Mouse (Mus musculus) layer of hippocampus, postnatal 36 days (tissue): ENCODE data around the gene Slc38a1. TPM values are rescaled to one million over a fixed set of nuclear protein-coding genes. Genes with fewer than 3 reads are reported as not detected.

Experiments used
- DNase-seq, 2 experiments: peaks; one replicate each; pipeline ENCODE4 v3.0.0; 2022
- total RNA-seq, 2 experiments: library from RNA; stranded (reverse); gene quantifications; 2 replicates each; pipeline ENCODE4 v1.2.3; 2021

The Slc38a1 gene
- total RNA-seq: 10 to 100 TPM; 78.3 to 79.3 TPM

DNA sequence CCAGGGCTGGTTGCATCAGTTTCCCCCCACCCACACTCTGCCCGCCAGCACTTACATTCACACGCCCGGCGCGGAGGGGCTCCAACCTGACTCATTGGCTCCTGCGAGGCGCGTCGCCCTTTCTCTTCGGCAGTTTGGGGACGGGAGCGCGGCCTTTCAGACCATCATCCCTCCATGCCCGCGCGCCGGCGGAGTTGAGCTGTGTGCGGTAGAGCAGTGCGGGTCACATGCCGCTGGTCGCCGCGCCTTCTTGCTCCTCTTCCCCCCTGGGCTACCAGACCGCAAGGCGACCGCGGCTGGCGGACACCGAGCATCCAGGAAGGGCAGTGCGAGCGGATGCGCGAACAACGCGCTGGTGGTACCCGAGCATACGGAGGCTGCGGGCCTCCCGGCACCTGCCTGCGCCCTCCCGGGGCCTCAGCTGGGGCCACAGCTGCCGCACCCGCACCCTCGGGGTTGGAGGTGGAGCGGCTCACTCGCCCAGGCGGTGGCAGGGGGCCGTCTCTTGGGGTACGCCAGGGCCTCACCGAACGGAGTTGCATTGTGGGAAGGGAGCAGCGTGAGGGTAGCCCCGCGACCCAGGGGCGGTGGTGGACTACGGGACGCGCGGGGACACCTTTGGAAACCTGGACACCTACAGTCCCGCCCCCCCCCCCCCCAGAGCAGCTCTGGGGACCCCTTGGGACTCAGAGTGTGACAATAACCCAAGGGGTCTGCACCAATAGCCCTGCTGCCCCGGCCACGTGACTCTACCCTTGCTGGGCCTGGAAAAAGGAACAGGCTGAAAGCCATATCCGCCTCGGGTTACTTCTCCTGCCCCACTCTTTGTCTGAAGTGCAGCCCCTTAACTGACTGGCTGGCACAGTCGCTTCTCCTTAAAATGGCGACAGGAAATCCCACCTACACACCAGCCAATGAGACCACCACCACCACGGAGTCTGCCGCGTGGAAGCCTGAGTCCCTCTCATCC lies at the start of gene Slc38a1:
TSS of gene Slc38a1 (minus strand) at position 478 of the 970 bp plus-strand sequence.
- peak; percentile 54 to 61 for DNase-seq

DNA sequence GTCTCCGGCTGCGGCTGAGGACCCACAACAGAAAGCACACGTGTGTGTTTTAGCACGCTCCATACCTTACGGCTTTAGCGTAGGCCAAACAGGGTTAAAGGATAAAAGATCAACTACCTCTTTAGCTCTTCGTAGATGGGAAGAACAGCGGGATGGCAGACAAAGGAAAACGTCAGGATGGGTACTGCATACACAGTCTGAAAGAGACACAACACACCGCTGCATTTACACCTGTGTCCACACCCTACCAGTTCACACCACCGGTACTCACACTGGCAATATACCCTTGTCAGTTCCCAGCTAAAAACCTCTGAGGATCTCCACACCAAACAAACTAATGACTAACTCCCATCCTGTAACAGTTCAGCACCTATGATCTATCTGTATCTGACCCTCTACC lies 49.7 kb upstream of the Slc38a1 start:
- DNase-seq: no peak

DNA sequence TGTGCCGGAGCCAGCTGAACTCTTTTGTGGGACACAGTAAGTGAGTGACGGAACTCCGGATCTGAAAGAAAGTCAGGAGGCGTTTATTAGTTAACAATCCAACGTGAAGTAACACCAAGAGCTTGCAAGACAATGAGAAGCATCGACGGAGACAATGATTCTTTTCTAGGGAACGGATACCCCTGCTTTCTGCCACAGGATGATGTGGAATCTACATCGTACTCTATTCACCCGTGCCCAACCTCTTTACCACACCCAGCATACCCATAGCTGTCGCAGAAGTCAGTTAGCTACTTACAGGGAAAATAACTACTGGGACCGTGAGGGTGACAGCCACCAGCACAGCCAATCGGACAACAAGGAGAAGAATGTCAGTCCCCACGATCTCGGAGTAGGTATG lies 48.7 kb upstream of the Slc38a1 start:
- DNase-seq: no peak

DNA sequence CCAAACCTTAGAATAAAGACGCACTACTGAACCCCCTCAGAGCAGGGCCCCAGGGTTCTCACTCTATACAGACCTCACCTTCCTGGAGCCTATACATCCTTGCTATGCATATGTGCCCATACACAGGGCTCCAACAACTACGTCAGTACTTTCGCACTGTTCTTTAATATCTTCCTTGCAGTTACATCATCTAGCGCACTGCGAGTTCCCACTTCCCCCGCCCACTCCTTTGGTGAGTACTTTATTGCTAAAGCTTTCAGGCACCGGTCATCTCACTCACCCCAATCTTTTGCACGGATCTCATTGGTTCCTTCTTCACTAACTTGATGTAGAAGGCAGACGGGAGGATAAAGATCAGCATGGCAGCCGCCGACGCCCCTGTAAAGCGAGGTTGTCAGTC lies 48.1 kb upstream of the Slc38a1 start:
- no peak for DNase-seq

DNA sequence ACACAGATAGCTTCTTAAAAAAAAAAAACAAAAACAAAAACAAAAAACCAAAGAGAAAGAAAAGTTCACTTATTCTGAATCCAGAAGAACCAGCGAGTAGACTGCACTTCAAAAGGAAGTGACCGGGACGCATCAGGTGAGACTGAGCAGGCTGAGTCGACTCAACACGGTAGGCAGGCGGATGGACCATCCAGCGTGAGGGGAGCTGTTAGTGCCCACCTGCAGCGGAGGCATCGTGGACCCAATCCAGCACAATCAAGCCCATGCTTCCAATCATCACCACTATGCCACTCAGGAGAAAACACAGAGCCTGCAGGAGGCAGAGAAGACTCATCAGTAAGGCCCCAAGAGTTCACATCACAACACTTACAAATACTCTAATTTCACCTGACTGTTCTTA lies 47.2 kb upstream of the Slc38a1 start:
- no peak for DNase-seq

DNA sequence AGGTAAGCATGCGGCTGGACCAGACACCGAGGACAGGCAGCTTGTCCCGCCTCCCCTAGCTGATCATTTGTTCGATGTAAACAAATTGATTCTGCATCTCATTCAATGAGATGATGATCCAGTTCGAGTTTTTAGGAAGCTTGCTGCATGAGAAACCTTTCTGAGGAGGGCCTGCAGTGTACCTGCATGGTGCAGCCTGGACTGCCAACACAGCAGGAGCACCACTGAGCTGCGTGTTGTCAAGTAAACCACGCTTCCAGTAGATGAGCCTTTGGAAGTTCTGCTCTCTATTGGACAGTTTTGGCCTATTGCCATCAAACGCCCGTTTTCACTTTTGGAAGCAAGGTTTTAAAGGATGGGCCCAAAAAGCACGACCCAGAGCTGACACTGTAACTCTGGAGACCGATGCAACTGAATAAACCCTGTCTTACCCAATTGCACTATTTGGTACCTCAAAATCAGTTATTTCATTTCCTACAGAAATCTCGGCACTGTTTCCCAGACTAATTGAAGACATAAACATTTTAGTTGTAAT lies 46.1 kb upstream of the Slc38a1 start:
- DNase-seq: no peak

DNA sequence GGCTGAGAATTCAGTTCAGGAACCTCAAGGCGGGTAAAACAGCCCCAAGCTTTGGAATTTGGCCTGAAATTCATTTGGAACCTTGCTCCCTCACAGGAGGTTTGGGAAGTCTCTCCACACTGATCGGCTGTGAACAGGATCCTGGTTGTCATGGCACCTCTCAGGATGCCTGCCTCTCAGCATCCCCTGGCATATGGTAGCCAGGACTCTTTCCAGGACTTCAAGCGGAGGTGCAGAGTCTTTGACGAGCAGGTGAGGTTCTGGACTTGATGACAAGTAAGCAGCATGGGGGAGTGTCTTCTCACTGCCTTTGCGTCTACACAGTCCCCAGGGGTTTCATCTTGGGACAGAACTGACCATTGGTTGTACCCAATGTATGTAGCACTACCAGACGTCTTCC lies 45.3 kb upstream of the Slc38a1 start:
- DNase-seq: no peak

DNA sequence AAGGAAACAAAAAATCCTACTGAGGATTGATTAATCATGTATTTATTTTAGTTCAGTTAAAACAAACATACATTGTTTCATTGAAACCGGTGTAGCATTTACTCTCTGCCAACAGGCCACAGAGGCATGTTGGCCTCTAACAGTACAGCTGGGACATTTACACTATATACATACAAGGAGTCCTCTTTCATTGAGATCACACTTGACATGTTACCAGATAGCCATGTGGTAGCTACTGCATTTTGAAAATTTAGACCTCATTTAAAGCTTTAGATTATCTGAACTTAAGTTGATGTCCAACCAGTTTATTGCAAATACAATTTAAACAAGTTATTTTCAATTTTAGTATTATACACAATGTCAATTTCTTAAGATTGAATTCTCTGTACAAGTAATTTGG lies 44.7 kb upstream of the Slc38a1 start:
- no peak for DNase-seq

DNA sequence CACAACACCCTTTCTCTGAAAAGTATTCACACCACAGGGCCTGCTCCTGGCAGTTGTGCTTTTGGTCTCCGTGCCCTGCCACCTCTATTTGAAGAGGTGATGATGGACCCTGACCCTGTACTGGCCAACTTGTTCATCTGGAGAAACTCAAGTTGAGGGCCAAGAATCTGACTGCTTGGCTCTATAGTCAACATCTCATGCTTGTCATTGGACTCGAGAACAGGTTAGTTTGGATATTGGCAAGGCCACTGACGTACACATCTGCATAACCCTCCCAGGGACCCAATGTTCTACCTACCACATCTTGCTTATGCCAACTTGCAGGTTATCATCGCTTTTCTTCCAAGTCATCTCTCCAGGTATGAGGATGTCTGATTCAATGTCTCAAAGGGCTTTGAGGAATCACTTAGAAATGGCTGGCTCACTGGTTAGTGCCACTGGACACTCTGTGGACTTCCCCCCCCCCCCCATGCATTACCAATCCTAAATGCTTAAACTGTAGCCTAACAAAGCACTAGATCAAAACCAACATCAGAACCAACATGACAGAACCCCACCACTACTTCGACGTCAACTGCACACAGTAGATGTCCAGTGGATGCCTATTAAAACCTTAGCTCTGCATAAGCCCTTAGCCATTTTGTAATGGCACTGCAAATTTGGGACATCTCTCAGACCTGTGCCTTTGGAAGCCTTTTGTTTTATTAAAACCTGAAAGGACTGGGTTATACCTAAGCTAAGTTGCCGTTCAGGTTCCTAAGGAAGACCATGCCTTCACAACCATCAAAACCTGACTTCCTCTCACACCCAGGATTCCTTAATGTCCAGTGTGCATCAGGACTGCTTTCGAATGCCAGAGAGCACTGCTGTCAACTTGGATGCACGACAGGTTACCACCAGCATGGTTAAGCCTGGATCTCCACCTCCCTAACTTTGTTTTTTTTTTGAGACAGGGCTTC lies 43.8 kb upstream of the Slc38a1 start:
- DNase-seq: no peak

DNA sequence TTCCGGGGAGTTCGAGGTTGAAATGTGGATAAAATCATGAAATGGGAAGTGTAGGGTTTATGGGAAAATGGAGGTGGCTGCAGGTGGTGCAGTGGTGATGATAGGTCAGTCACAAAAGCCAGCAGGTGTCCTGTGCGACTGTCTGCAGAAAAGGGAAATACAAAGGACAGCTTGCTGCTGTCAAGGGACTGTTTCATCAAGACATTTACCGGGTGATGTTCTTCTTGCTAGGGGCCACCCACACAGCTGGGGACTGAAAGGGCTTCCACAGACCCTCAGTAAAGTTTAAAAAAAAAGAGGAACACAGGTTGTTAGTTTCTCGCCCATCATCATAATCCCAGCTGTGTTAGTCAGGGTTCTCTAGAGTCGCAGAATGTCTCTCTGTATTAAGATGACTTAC lies 42.6 kb upstream of the Slc38a1 start:
- no peak for DNase-seq

DNA sequence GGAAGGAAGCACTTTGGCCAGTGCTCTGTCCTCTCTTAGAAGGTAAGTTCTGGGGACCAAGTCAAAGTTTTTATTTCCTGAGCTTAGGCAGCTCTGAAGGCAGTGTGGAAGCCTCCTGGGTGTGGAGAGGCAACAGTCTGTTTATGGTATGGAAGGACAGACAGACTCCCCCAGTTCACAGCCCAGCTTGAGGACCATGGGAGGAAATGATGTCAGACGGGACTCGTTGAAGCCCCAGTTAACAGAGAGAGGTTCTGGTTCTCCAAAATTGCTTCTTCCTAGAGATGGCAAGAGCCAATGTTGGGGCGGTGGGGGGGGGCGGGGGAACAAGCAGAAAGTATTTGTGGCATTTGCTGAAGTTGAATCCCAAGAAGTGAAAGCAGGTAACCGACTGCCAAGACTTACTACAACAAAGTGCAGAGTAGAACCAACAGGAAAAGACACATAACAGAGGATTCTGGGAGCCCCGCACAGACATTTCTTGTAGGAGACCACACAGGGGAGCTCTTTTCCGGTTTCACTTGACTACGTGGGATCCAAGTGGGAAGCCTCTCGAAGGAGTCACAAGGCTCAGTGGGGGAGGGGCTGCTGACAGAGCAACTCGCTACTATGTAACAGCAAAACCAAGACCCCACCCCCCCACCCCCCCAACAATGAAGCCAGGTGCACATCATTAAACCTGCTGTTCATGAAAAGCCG lies 41.6 kb upstream of the Slc38a1 start:
- DNase-seq: no peak

DNA sequence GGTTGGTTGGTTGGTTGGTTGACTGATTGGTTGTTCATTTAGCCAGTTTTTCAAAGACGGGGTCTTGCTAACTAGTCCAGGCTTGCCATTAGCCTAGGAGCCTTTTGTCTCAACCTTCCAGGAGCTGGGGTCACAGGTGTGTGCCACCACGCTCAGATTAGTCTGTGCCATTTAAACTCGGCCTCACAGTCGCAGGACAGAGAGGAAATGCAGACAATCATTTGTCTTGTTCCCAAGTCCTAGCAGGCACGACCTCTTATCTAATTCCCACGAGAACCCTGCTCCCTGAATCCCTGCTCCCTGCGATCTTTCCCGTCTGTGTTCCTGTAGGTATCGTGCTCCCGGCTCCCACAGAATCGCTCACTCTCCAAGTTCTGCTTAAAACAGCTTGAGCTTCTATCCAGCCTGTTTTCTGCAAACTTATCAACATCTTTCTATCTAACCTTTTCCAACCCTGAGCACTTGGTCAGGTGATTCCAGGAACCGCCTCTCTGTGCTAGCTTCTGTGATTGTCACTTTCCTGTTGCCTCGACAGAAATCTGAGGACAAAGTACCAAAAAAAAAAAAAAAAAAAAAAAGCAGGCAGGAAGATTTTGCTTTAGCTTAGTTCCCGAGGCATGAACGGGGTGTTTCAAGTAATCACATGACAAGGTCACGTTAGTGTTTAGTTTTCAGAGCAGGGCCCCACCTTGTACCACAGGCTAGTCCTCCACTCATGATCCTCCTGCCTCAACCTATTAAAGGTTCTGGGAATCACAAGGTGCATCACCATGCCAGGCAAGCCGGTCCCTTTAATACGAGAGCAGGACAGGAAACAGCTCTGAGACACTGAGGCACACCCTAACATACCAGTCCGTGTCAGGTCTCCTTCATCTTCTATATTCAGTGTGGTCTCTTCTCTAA lies 36.4 kb upstream of the Slc38a1 start:
- no peak for DNase-seq

DNA sequence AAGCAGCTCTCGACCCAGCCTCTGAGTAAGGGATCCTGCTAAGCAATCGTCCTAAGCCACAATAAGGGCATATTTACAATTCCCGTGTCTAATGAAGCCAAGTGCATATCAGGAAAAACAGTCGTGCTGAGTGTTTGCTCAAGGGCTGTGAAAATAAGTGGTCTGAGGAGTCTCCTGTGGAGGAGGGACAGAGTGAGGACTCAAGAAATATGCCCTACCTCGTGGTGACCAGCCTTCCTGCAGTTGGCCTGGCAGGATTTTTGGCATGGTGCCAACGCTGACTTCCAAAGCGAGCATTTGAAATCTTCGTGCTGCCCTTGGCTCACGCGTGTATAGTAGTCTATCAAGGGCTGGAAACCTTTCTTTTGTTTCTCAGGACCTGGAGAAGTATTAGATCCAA lies 33.8 kb upstream of the Slc38a1 start:
- no peak for DNase-seq

DNA sequence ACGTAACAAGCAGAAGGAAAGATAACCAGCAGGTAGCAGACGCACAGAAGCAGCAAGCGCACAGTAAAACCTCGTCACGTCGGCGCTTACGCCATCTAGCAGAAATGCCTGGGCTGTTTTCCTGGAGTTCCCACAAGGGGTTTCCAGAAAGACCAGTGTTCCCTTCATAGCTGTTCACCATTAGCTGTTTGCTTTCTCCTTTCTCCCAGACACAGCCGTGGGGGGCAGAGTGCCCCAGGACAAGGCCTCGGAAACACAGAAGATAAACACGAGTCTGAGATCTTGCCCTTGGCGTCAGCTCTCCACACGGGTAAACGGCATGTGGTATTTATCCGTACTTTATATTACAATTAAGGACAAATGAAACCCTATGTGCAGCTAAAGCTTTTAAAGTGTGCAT lies 33.0 kb upstream of the Slc38a1 start:
- DNase-seq: no peak

DNA sequence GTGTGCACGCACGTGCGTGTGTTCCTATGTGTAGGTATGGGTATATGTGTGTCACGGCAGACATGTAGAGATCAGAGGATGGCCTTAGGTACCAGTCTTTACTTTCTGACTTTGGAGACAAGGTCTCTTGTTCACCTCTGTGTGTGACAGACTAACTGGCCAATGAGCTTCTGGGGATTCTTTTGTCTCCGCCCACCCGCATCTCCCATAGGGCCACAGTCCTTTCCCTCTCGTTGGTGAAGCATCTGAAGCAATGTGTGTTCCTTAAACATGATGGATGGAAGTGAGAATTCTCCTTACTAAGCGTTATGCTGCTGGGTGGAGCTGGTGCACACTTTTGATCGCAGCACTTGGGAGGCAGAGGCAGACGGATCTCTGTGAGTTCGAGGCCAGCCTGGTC lies 32.3 kb upstream of the Slc38a1 start:
- no peak for DNase-seq

DNA sequence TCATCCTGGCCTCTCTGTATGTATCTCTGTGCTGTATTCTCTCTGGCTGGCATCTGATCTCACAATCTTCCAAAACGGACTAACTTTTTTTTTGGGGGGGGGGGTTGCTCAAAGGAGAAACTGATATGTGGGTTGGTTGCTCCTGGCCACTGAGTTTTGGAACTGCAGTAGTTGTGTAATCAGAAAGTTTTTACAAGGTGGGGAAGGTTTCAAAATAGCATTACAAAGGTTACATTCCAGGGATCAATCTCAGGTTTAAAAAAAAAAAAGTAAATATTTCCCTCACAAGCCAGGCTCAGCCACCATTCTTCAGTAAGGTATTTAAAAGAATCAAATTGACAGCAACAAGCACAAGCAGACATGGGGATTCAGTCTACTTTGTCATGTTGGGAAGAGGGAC lies 31.4 kb upstream of the Slc38a1 start:
- no peak for DNase-seq

DNA sequence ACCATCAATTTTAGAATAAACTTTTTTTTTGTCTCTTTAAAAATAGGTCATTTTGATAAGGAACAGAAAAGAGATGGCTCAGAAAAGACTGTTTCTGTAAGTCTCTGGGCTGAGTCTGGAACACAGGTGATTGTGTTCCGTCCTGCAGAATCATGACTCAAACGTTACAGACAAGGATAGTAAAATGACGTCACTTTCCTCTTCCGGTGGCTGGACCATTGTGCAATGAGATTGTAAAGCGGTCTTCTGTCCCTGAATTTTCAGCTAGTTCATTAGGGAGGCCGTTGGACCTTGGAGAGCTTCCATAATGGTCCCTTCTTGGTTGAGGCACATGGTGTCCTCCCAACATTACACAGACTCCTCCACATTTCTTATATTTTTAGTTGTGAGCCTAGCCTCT lies 27.0 kb upstream of the Slc38a1 start:
- no peak for DNase-seq

DNA sequence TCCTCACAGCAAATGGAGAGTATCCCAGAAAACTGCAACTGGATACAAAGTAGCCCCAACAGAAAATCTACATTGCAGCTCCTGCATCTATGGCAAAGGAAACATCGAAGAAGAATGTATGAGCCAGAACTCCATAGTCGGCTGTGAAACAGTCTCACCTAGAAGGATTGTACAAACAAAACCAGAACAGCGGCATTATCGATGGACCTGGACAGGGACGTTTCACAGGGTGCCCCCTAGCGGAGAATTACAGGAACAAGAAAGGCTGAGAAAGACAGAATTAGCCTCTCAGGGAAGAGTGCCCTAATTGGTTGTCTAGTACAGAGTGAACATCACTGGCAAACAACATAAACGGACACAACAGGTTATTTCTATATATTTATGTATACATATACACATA lies 23.9 kb upstream of the Slc38a1 start:
- peak in 1 of 2 experiments; percentile 50 for DNase-seq

DNA sequence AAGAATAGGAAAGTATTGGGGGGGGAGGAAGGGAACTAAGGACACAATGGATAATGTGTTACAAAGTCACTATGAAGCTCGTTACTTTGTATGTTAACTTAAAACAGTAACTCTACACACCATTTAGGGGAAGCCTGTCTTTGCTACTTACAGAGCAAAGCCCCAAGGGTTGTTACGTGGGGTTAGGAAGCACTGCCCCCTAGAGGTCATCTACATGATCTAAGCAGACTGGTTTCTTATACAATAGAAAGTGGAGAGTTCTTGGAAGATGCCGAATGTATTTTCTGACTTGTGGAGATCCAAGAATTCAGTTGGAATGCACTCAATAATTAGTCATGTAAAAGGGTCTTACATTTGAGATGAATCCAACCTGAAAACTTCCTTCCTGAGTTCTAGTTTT lies 23.2 kb upstream of the Slc38a1 start:
- peak; percentile 42 to 60 for DNase-seq

DNA sequence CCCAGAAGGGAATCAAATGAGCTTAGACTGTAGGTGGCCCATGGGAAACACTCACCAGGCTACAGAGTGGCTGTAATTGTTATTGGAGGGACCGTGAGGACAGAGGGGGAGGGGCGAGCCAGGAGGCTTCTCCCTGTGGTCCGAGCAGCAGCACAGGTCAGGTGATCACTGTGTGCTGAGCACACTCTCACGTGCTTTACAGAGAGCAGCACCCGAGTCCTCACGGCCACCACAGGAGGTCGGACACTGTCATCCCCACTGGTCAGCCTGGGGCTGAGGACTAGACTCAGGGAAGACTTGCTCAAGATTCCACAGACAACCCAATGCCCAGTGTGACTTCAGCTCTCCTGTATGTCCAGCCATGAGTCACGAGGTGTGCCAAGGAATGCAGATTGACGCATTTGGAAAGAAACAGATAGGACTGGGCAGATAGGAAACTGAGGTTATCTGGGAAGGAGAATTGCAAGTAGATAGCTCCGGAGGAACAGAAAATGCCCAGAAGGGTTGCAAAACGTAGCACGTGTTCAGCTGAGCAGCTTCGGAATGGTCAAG lies 18.0 kb upstream of the Slc38a1 start:
- no peak for DNase-seq

DNA sequence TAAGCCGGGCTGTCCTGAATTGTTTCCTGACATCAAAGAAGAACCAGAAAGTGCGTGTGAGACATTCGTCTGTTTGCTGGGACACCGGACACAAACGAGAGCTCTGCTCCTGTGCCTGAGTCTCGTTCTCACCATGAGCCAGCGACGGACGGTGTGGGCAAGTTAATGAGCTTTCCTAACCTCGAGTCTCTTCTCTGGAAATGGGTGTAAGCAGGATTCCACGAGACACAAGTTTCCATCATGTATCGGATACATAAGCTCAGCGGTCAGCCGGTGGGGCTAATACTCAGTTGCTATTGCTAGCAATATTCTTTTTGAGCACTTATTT lies 15.5 kb upstream of the Slc38a1 start:
- DNase-seq: no peak
